ENCODE assay signal across 16 mouse cellular contexts in genomic region chr16:86397521-86397920, GRCm38 (mm10).
"Had no signal": no experiment of that assay in that cellular context is flagged by ENCODE, and none has a peak within 500 bp of the region (broad histone marks: within the 10 kb centered on the region; RNA-seq: fewer than 3 reads in every experiment).

No protein-coding gene starts in this region.

- H3K27me3 ChIP-seq: megakaryocyte, embryonic 14.5 days; midbrain, embryonic 13.5 days; midbrain, embryonic 15.5 days; neural tube, embryonic 12.5 days; stomach, embryonic 15.5 days had no signal

- DNase-seq: lung, adult 18-20 months; lung, embryonic 14.5 days; lung, postnatal 10 days; lung, postnatal 36 days; right cerebral cortex, postnatal 14 days; thymus, adult 2 months; thymus, postnatal 25 days; thymus, postnatal 4 days had no signal

- ATAC-seq: midbrain, embryonic 13.5 days; midbrain, embryonic 15.5 days had no signal

- H3K9me3 ChIP-seq: megakaryocyte, embryonic 14.5 days; midbrain, embryonic 13.5 days; midbrain, embryonic 15.5 days; neural tube, embryonic 12.5 days; stomach, embryonic 15.5 days had no signal

- H3K4me1 ChIP-seq: megakaryocyte, embryonic 14.5 days; midbrain, embryonic 13.5 days; midbrain, embryonic 15.5 days; neural tube, embryonic 12.5 days; stomach, embryonic 15.5 days had no signal

- H3K4me3 ChIP-seq: megakaryocyte, embryonic 14.5 days; midbrain, embryonic 13.5 days; midbrain, embryonic 15.5 days; neural tube, embryonic 12.5 days; stomach, embryonic 15.5 days had no signal

- H3K27ac ChIP-seq: macrophage; midbrain, embryonic 13.5 days; midbrain, embryonic 15.5 days; neural tube, embryonic 12.5 days; stomach, embryonic 15.5 days; stomach, postnatal 0 days had no signal

- H3K36me3 ChIP-seq: midbrain, embryonic 13.5 days; midbrain, embryonic 15.5 days; neural tube, embryonic 12.5 days; stomach, embryonic 15.5 days had no signal

- H3K9ac ChIP-seq: lung, embryonic 14.5 days; midbrain, embryonic 13.5 days; midbrain, embryonic 15.5 days; neural tube, embryonic 12.5 days; stomach, embryonic 15.5 days had no signal

- H3K4me2 ChIP-seq: lung, embryonic 14.5 days; midbrain, embryonic 11.5 days; midbrain, embryonic 13.5 days; midbrain, embryonic 15.5 days; neural tube, embryonic 12.5 days; stomach, embryonic 15.5 days had no signal
